Mouse (Mus musculus) layer of hippocampus, adult 8-10 months (tissue): ENCODE results near the gene Dnajc8. TPM values are rescaled to one million over a fixed set of nuclear protein-coding genes. Genes with fewer than 3 reads are reported as not detected.
"Not testable (repeated sequence)": the region's sequence is repeated elsewhere in the genome, so short reads cannot be mapped to it uniquely, and the experiment has no call there.

Source experiments
- DNase-seq, 2 experiments: peaks; one replicate each; pipeline ENCODE4 v3.0.0; 2022; ENCODE audit warnings: low spot score in 2 of 2
- total RNA-seq, 4 experiments: library from RNA; stranded (reverse); gene quantifications; 2 replicates each; pipeline ENCODE4 v1.2.4; 2022

Dnajc8 gene
- total RNA-seq, 4 experiments from 2014 or later: 88.8 to 104 (median 94.6) TPM

DNA sequence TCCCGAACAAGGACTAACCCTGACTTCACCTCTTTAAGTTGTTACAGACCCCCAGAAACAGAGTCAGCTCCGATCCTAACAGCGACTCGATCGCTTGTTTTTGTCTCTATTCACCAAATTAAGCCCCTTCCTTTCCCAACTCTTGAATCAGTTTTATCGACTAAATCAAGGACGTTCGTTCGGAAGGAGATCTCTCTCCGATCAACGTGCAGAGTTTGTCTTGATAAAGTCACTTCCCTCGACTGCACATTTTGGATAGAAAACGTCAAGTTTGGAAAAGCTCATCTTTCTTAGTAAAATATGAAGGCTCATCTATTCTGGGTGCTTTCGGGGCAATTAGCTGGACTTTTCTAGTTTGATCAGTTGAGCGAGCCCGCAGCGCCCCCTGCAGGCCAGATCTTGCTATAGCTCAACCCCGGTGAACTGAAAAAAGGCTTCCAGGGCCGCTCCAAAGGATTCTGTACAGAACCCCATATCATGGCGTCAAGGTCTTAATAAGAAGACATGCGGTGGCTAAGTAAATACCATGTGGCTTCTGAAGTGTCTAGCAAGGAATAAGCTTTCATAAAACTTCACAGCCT lies 20.7 kb upstream of the Dnajc8 start:
- peak; percentile 56 to 85 for DNase-seq

DNA sequence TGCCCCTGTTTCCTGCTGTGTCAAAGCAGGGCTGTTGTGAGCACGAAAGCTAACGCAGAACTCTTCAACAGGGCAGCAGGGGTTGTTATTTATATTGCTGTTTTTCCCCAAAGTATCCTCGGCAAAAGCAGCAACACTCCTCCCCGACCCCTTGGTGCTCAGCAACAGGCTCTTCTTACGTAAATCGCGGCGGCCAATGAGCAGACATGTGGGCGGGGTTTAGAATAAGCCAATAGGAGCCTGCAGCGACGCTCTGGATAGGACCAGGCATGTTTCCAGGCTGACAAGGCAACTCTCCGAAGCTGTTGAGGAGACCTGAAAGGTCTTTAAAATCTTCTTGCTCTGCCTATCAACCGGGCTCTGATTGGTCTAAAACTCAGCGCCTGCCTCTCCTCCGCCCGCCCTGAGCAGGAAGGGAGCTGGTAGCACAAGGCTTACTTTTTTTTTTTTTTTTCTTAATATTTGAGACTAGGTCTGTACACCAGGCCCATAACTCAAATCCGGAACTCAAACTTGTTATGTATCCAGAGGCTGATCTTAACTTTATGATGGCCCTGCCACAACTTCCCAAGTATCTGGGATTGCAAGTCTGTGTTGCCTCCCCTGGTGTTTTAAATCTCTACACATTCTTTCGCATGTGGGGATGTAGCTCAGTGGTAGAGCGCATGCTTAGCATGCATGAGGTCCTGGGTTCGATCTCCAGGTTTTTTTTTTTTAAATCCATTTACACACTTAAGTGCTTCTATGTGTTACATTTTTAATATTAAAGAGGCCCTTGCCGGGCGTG lies 19.8 kb upstream of the Dnajc8 start:
- peak; percentile 90 to 91 for DNase-seq

DNA sequence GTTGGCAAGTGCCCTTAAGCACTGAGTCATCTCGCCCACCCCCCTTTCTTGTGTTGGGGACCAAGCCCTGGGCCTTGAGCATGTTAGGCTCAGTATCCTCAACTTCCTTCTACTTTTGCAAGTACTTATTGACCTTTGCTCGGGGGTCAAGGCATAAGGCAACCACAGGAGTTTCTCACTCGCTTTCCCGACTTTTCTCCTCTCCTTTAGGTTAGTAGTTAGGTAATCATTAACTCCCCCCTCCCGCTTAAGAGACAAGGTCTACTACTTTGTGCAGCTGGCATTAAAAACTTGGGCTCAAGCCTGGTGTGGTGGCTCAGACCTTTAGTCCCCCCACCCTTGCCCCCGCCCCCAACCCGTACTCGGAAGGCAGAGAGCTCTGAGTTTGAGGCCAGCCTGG lies 17.3 kb upstream of the Dnajc8 start:
- DNase-seq: no peak

DNA sequence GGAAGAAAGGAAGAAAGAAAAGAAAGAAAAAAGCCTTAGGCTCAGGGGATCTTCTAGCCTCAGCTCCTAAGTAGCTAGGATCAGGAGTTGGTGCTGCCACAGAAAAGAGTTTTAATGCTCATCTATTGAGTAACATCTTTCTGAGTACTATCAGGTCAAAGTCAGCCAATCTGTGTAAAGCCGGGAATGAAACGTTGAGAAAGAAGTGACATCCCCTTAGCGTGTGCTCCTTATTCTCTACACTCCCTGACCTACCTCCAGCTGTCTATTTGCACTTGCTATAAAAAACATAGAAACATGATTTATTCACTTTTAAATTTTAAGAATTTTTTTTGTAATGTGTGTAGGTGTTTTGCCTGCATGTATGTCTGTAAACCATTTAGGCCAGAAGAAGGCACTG lies 16.2 kb upstream of the Dnajc8 start:
- DNase-seq: no peak

- no peak for DNase-seq
These were observed 11.0 kb upstream of the Dnajc8 start for GRCm38 (mm10) chr4:132524321-132524741.

DNA sequence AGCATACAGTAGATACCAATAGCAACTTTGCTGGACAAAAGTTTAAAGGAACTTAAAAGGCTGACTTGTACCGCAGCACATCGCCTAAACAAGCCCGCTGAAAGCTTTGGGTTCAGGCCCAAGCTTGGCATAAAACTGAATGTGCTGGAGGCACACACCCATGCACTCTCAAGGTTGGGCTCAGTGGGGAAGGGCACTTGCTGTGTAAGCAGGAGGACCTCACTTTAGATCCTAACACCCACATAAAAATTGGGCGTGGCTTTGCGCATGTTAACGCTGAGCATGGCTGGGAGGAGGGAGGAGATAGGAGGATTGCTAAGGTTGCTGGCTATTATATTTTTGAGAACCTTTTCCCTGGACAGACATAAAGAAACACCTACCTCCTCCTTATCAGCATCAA lies 10.5 kb upstream of the Dnajc8 start:
- DNase-seq: no peak

DNA sequence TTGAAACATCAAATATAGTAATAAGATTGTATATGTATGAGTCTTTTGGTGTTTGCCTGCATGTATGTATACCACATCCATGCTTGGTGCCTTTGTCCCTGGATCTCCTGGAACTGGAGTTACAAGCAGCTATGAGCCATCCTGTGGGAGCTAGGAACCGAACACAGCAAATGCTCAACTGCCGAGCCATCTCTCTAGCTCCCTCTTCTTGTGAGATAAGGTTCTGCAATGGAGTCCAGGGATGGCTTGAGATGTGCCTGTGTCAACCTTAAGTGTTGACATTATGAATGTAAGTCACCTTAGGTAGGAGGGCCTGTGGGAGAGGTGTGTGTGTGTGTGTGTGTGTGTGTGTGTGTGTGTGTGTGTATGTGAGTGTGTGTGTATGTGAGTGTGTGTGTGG lies 8.7 kb upstream of the Dnajc8 start:
- no peak for DNase-seq

DNA sequence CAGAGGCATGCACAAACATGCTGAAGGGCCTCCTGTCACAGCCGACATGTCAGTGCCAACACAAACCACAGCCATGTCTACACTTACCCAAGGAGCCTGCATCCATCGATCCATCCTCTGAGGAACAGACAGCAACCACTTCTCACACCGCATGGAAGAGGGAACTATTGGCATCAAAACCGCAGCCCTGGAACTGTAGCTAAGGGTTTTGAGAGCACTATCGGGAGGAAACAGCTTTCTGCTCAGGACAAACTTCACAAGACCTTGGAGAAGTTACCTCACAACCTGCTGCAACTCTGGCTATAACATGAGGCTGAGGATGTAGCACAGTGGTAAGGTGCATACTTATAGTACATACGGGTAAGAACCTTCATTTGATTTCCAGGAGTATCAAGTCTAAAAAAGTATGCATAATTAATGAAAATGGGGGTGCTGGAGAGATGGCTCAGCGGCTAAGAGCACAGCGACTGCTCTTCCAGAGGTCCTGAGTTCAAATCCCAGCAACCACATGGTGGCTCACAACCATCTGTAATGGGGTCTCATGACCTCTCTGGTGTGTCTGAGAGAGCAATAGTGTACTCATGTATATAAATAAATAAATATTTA lies 7.3 kb upstream of the Dnajc8 start:
- no peak for DNase-seq

- DNase-seq: no peak
These were observed 6.0 kb upstream of the Dnajc8 start for GRCm38 (mm10) chr4:132529344-132529743.

DNA sequence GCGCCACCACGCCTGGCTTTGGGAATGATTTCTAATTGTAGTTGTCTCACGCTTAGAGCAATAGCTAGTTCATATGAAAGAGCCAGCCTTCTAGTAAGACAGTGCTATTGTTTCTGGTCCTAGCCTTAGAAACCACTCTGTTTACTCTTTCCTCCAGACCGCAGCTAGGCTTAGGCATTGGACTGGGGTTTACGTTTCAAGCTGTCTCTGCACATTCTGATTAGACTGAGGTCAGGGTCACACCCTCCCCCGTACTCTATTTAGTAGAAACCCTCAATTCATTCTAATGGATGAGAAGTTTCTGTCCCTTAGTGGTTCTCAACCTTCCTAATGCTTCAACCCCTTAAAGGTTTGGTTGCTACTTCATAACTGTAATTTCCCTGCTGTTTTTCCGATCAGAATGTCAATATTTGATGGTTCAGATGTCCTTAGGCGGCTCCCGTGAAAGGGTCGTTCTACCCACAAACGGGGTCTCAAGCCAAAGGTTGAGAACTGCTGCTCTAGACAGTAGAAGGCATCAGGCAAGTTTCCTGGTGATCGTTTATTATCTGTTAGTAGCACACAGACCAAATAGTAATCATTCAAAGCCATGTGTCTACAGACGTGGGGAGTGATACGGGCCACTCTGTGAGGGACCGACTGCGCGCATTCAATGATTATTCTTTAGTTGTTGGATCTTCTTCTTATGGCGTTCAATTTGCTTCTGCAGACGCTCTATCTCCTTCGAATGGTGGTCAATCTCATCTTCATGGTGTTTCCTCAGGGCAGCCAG lies 5.1 kb upstream of the Dnajc8 start:
- no peak for DNase-seq

DNA sequence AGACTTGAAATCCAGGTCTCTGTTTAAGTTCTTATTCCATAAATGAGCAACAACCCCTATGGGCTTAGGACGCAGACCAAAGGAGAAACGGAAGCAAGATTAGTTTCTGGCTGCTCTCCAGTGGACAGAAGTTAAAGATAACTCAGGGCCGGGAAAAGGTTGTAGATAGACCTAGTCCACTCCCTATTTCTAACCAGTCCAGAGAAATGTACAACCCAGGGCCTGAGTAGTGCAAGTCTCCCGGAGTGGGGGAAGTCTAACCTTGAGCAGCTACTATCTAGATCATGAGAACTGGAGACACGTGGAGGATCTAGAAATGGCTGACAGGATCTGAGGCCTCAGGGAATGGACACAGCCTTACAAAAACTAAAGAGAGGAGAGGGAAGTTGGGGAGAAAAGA lies 2.9 kb upstream of the Dnajc8 start:
- DNase-seq: no peak

- DNase-seq: peak; percentile 82 to 85
These were observed 2.1 kb upstream of the Dnajc8 start, which contains the start of gene Atpif1 for GRCm38 (mm10) chr4:132532981-132533916. Atpif1 (minus strand) TSS chr4:132533659.

DNA sequence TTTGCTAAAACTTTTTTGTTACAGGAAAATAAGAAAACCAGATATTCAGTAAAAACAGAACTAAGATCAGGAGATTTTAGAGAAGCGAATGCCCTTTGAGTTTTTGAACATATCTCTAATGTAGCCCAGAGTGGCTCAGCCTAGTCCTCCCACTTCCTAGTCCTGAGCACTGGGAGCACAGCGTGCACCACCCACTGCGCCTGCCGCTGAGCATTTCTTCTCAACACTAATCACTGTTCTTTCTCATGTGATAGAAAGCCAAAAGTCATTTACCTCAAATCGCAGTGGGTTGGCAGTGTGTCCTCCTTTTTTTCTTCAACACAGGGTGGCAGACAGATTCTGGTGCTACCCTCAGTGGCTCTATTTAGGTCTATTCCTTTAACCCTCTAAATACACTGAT lies 4.1 kb downstream of the Dnajc8 start:
- DNase-seq: no peak

DNA sequence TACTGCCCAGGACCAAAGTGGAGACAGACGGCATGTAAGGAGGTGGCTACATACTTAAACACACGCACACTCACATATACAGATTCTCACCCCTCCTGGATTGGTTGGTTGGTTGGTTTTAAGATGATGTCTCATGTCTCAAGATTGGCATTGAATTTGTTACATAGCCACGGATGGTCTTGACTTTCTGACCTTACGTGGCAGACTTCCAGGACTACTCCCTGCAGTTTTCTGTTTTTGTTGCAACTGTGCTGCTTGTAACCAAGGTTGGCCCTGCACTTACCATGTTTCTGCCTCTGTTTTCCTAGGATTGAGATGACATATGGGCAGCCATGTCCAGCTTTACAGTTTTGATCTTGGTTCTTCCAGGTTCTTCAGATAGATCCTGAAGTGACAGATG lies 6.1 kb downstream of the Dnajc8 start:
- DNase-seq: no peak

DNA sequence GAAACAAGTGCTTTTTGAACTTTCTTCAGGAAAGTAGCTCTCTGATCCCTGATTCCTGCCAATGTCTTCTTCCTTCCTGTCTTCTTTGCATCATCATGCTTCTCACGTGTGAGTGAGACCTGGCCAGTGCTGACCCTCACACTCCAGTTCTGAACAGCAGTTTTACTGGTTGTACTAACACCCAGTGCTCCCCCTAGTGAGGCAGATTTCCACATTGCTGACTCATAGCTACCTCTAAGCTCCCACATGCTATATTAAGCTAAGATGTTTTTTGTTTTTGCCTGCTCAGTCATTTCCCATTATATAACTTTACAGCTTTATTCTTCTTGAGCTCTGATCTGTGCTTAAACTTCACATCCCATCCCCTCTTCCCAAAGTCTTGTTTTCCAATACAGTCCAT lies 7.4 kb downstream of the Dnajc8 start:
- DNase-seq: peak in 1 of 2 experiments; percentile 24

- peak in 1 of 2 experiments; percentile 57 for DNase-seq
These were observed 10.5 kb downstream of the Dnajc8 start for GRCm38 (mm10) chr4:132545851-132546250.

DNA sequence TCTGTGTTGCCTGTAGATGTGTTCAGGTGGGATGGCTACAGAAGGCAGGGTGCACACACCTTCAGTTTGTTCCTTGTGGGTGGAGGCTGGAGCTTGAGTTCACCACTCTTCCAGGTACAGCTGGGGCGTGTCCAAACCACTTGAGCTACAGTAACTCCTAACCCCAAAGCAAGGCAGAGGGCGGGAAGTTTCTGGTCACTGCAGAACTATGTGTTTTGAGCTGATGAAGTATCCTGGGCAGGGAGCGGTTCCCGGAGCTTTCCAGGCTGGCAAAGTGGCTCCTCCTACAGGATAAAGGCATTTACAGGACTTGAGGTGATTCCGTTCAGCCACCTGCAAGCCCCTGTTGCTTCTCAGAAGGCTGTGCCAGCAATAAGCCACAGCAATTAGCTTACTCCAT lies 18.9 kb downstream of the Dnajc8 start:
- no peak for DNase-seq

DNA sequence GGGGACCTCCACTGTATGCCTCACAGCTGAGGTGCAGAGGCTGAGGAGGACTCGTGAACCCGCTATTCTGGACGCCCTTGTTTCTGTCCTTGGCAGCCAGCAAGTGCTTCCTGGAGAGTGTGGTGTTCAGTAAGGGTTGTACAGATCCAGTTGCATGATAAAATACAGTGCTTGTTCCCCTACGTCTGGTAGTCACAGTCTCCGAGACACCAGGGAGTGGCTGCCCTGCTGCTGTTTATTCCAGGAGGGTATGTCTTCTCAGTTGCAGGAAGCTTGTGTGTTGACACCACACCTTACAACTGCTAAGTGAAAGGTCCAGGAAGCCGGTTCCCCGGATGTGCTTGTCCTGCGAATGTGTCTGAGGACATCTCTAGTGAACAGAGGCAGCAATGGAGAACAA lies 19.3 kb downstream of the Dnajc8 start:
- no peak for DNase-seq

DNA sequence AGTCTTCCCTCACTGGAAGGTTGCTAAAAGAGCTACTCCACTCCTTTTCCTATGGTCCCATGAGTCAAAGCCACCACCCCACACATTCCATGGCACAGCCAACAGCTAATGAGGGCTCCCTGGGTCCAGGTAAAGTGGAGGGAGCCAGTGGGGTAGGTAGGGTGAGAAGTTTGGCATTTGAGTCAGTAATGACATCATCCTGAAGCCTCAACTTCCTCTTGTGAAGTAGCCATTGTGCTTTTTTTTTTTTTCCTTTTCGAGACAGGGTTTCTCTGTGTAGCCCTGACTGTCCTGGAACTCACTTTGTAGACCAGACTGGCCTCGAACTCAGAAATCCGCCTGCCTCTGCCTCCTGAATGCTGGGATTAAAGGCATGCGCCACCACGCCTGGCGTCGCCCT lies 20.2 kb downstream of the Dnajc8 start:
- not testable (repeated sequence) for DNase-seq

- no peak for DNase-seq
These were observed 27.9 kb downstream of the Dnajc8 start for GRCm38 (mm10) chr4:132563261-132563660.

GRCm38 (mm10) chr4:132563965-132564364 lies 28.6 kb downstream of the Dnajc8 start, which contains the start of gene Ptafr:
Ptafr (plus strand) TSS chr4:132564067.
- DNase-seq: no peak
